Mouse (Mus musculus): Measurements from ENCODE around the gene Gprin2. TPM values are rescaled to one million over a fixed set of nuclear protein-coding genes. Genes with fewer than 3 reads are reported as not detected.

The Gprin2 gene
- total RNA-seq (2017) = not detected in 2 replicates

GRCm38 (mm10) chr14:34201231-34202035, at the start of gene Gprin2:
TSS of gene Gprin2 (minus strand) at chr14:34201653.
- ATAC-seq (ENCODE audit: extremely low read depth, insufficient number of reproducible peaks, low FRiP score, poor library complexity, severe bottlenecking) = no peak

GRCm38 (mm10) chr14:34240676-34241075, 39.2 kb upstream of the Gprin2 start:
- no peak for ATAC-seq (ENCODE audit: extremely low read depth, insufficient number of reproducible peaks, low FRiP score, poor library complexity, severe bottlenecking)

GRCm38 (mm10) chr14:34240263-34240662, 38.8 kb upstream of the Gprin2 start:
- ATAC-seq (ENCODE audit: extremely low read depth, insufficient number of reproducible peaks, low FRiP score, poor library complexity, severe bottlenecking) = no peak

GRCm38 (mm10) chr14:34234630-34235380, 33.4 kb upstream of the Gprin2 start:
- no peak for ATAC-seq (ENCODE audit: extremely low read depth, insufficient number of reproducible peaks, low FRiP score, poor library complexity, severe bottlenecking)

- ATAC-seq (ENCODE audit: extremely low read depth, insufficient number of reproducible peaks, low FRiP score, poor library complexity, severe bottlenecking) = no peak
Observed at GRCm38 (mm10) chr14:34233846-34234245, 32.4 kb upstream of the Gprin2 start.

GRCm38 (mm10) chr14:34232866-34233680, 31.6 kb upstream of the Gprin2 start:
- ATAC-seq (ENCODE audit: extremely low read depth, insufficient number of reproducible peaks, low FRiP score, poor library complexity, severe bottlenecking) = no peak

- no peak for ATAC-seq (ENCODE audit: extremely low read depth, insufficient number of reproducible peaks, low FRiP score, poor library complexity, severe bottlenecking)
Observed at GRCm38 (mm10) chr14:34232340-34232739, 30.9 kb upstream of the Gprin2 start.

- ATAC-seq (ENCODE audit: extremely low read depth, insufficient number of reproducible peaks, low FRiP score, poor library complexity, severe bottlenecking) = no peak
Observed at GRCm38 (mm10) chr14:34228830-34229506, 27.5 kb upstream of the Gprin2 start.

GRCm38 (mm10) chr14:34227981-34228380, 26.5 kb upstream of the Gprin2 start:
- no peak for ATAC-seq (ENCODE audit: extremely low read depth, insufficient number of reproducible peaks, low FRiP score, poor library complexity, severe bottlenecking)

GRCm38 (mm10) chr14:34226566-34226965, 25.1 kb upstream of the Gprin2 start:
- ATAC-seq (ENCODE audit: extremely low read depth, insufficient number of reproducible peaks, low FRiP score, poor library complexity, severe bottlenecking) = no peak

GRCm38 (mm10) chr14:34225986-34226385, 24.5 kb upstream of the Gprin2 start:
- 0 out of 2 replicates have a peak, but pooled peaks have one; percentile 8 for ATAC-seq (ENCODE audit: extremely low read depth, insufficient number of reproducible peaks, low FRiP score, poor library complexity, severe bottlenecking)

- no peak for ATAC-seq (ENCODE audit: extremely low read depth, insufficient number of reproducible peaks, low FRiP score, poor library complexity, severe bottlenecking)
Observed at GRCm38 (mm10) chr14:34223362-34223898, 22.0 kb upstream of the Gprin2 start.

- ATAC-seq (ENCODE audit: extremely low read depth, insufficient number of reproducible peaks, low FRiP score, poor library complexity, severe bottlenecking) = no peak
Observed at GRCm38 (mm10) chr14:34221416-34222077, 20.1 kb upstream of the Gprin2 start.

- no peak for ATAC-seq (ENCODE audit: extremely low read depth, insufficient number of reproducible peaks, low FRiP score, poor library complexity, severe bottlenecking)
Observed at GRCm38 (mm10) chr14:34220426-34220825, 19.0 kb upstream of the Gprin2 start.

- ATAC-seq (ENCODE audit: extremely low read depth, insufficient number of reproducible peaks, low FRiP score, poor library complexity, severe bottlenecking) = no peak
Observed at GRCm38 (mm10) chr14:34219786-34220198, 18.3 kb upstream of the Gprin2 start.

- ATAC-seq (ENCODE audit: extremely low read depth, insufficient number of reproducible peaks, low FRiP score, poor library complexity, severe bottlenecking) = no peak
Observed at GRCm38 (mm10) chr14:34219295-34219694, 17.8 kb upstream of the Gprin2 start, which contains the start of gene Syt15. TSS of gene Syt15 (plus strand) at chr14:34219595.

- no peak for ATAC-seq (ENCODE audit: extremely low read depth, insufficient number of reproducible peaks, low FRiP score, poor library complexity, severe bottlenecking)
Observed at GRCm38 (mm10) chr14:34215451-34216127, 14.1 kb upstream of the Gprin2 start.

Measured in neutrophil, adult 5-6 weeks (primary cell).